ENCODE assay signal across 25 mouse cellular contexts in genomic region chr5:146813421-146813820, GRCm38 (mm10). TPM values are rescaled to one million over a fixed set of nuclear protein-coding genes. Genes with fewer than 3 reads are reported as not detected.
DNase-seq lines count a peak whose midpoint lies in the region; ATAC-seq and TF ChIP-seq lines count a peak whose summit lies in the region.
"Had no signal": no experiment of that assay in that cellular context is flagged by ENCODE, and none has a peak within 500 bp of the region (broad histone marks: within the 10 kb centered on the region; RNA-seq: fewer than 3 reads in every experiment).

No protein-coding gene starts in this region.

- H3K9ac ChIP-seq in heart, adult 2 months (ENCODE audit: low read depth, low read length): no peak overlapping the region
- no peak overlapping the region for H3K9ac ChIP-seq in liver, postnatal 0 days (replicated peaks)
- no peak overlapping the region for H3K9ac ChIP-seq in MEL (ENCODE audit: control insufficient read depth, low read depth, low read length, poor library complexity, severe bottlenecking)
- H3K9ac ChIP-seq in stomach, postnatal 0 days (ENCODE audit: low read length): no peak overlapping the region
- H3K9ac ChIP-seq: forebrain, embryonic 12.5 days; forebrain, postnatal 0 days; heart, embryonic 13.5 days; hindbrain, embryonic 14.5 days; limb, embryonic 12.5 days; liver, embryonic 12.5 days; neural tube, embryonic 13.5 days had no signal

- no peak overlapping the region for H3K27ac ChIP-seq in heart, adult 2 months
- H3K27ac ChIP-seq in liver, postnatal 0 days (ENCODE audit: low read depth): no peak overlapping the region
- no peak overlapping the region for H3K27ac ChIP-seq in MEL (ENCODE audit: control insufficient read depth, low read depth, low read length)
- H3K27ac ChIP-seq in stomach, postnatal 0 days (replicated peaks): no peak overlapping the region
- H3K27ac ChIP-seq: forebrain, embryonic 12.5 days; heart, embryonic 13.5 days; hindbrain, embryonic 14.5 days; limb, embryonic 12.5 days; liver, embryonic 12.5 days; neural tube, embryonic 13.5 days had no signal

- H3K36me3 ChIP-seq in heart, adult 2 months (ENCODE audit: control insufficient read depth, insufficient read depth, low read length): no peaks in the 10 kb centered on the region
- H3K36me3 ChIP-seq in liver, postnatal 0 days (replicated peaks; ENCODE audit: insufficient read depth, low read length): no peaks in the 10 kb centered on the region
- H3K36me3 ChIP-seq in MEL (ENCODE audit: control insufficient read depth in 1 of 2, insufficient read depth in 2 of 2, low read length in 2 of 2): peaks cover 0 to 2% of the 10 kb centered on the region in 2 experiments; a peak in 1 of 4 replicates
- H3K36me3 ChIP-seq in stomach, postnatal 0 days (ENCODE audit: control insufficient read depth, insufficient read depth, low read length): no peaks in the 10 kb centered on the region
- H3K36me3 ChIP-seq: forebrain, embryonic 12.5 days; heart, embryonic 13.5 days; limb, embryonic 12.5 days; liver, embryonic 12.5 days; neural tube, embryonic 13.5 days had no signal

- no peak for TF ChIP-seq EP300 in heart, adult 2 months (IDR thresholded peaks at IDR 0.05; ENCODE audit: insufficient read depth, low read depth, low read length)
- TF ChIP-seq EP300 in liver, postnatal 0 days (IDR thresholded peaks at IDR 0.05; ENCODE audit: low read depth): no peak
- TF ChIP-seq EP300 in MEL (IDR thresholded peaks at IDR 0.05; ENCODE audit: low read depth in 1 of 2, low read length in 2 of 2): no peak
- no peak for TF ChIP-seq EP300 in stomach, postnatal 0 days (optimal IDR thresholded peaks at IDR 0.05)

- intact Hi-C loops in heart, adult 2 months (cut with DNase I): no loop called here

- no peak for ATAC-seq in liver, postnatal 0 days
- ATAC-seq in stomach, postnatal 0 days (ENCODE audit: low FRiP score, low TSS enrichment): no peak
- no peak for ATAC-seq in frontal cortex, adult (ENCODE audit: low TSS enrichment)
- ATAC-seq: forebrain, postnatal 0 days; inflammation-experienced regulatory T-cells, adult 6 months; liver, embryonic 12.5 days had no signal

- H3K4me3 ChIP-seq in heart, adult 2 months: no peak overlapping the region
- no peak overlapping the region for H3K4me3 ChIP-seq in liver, postnatal 0 days (ENCODE audit: low read depth, low read length)
- no peak overlapping the region for H3K4me3 ChIP-seq in MEL (ENCODE audit: control insufficient read depth in 1 of 2, insufficient read depth in 1 of 2, low read depth in 2 of 2, low read length in 2 of 2)
- H3K4me3 ChIP-seq in stomach, postnatal 0 days (ENCODE audit: low read depth, low read length): no peak overlapping the region
- H3K4me3 ChIP-seq: erythroblast, embryonic 14.5 days; forebrain, embryonic 12.5 days; heart, embryonic 13.5 days; limb, embryonic 12.5 days; liver, embryonic 12.5 days; neural tube, embryonic 13.5 days had no signal

- H3K4me2 ChIP-seq in liver, postnatal 0 days (ENCODE audit: low read depth, low read length): no peak overlapping the region
- H3K4me2 ChIP-seq in stomach, postnatal 0 days (replicated peaks; ENCODE audit: low read depth): no peak overlapping the region
- H3K4me2 ChIP-seq: forebrain, embryonic 12.5 days; heart, embryonic 13.5 days; hindbrain, embryonic 14.5 days; limb, embryonic 12.5 days; liver, embryonic 12.5 days; midbrain, embryonic 11.5 days; neural tube, embryonic 13.5 days had no signal

- 92% methylated on average over 4 of the region's 4 CpGs for WGBS in heart, adult 2 months
- WGBS in liver, postnatal 0 days (ENCODE audit: insufficient replicate concordance): 82% methylated on average over 4 of the region's 4 CpGs
- 84% methylated on average over 4 of the region's 4 CpGs for WGBS in stomach, postnatal 0 days

- TF ChIP-seq POLR2A in heart, adult 2 months (IDR thresholded peaks at IDR 0.05; ENCODE audit: insufficient read depth, low read depth, low read length): no peak
- TF ChIP-seq POLR2A in MEL (IDR thresholded peaks at IDR 0.05; ENCODE audit: control insufficient read depth in 1 of 2, insufficient read depth in 1 of 2, low read depth in 1 of 2, low read length in 2 of 2, poor library complexity in 1 of 2): no peak

- no peaks in the 10 kb centered on the region for H3K9me3 ChIP-seq in liver, postnatal 0 days (ENCODE audit: low read length)
- no peaks in the 10 kb centered on the region for H3K9me3 ChIP-seq in MEL (replicated peaks; ENCODE audit: insufficient read depth, low read length)
- no peaks in the 10 kb centered on the region for H3K9me3 ChIP-seq in stomach, postnatal 0 days (ENCODE audit: control insufficient read depth, low read length)
- H3K9me3 ChIP-seq: forebrain, embryonic 12.5 days; limb, embryonic 12.5 days; neural tube, embryonic 13.5 days had no signal

- TF ChIP-seq CTCF in heart, adult 2 months (IDR thresholded peaks at IDR 0.05): peak; percentile 21; the same call in 1 of the 2 replicates
- peak; percentile 27; the same call in 1 of the 2 replicates for TF ChIP-seq CTCF in liver, postnatal 0 days (IDR thresholded peaks at IDR 0.05; ENCODE audit: low read depth)
- TF ChIP-seq CTCF in MEL (IDR thresholded peaks at IDR 0.05 in 2 of 3, conservative IDR thresholded peaks at IDR 0.05 in 1 of 3; ENCODE audit: control insufficient read depth in 1 of 3, insufficient read depth in 1 of 3, low read depth in 2 of 3, low read length in 3 of 3, poor library complexity in 1 of 3, severe bottlenecking in 1 of 3): peak; percentile 20 to 49 (median 37); a peak in 3 of 6 replicates
- peak; percentile 33 for TF ChIP-seq CTCF in stomach, postnatal 0 days (IDR thresholded peaks at IDR 0.05; ENCODE audit: low read depth)

- no peaks in the 10 kb centered on the region for H3K79me2 ChIP-seq in heart, adult 2 months (replicated peaks; ENCODE audit: control insufficient read depth, insufficient read depth, low read length)
- H3K79me2 ChIP-seq in MEL (ENCODE audit: control insufficient read depth, insufficient read depth, low read length, poor library complexity): no peaks in the 10 kb centered on the region

- H3K4me1 ChIP-seq in heart, adult 2 months (ENCODE audit: control insufficient read depth, insufficient read depth, low read length): no peaks in the 10 kb centered on the region
- no peaks in the 10 kb centered on the region for H3K4me1 ChIP-seq in liver, postnatal 0 days (ENCODE audit: insufficient read depth)
- H3K4me1 ChIP-seq in MEL (ENCODE audit: control insufficient read depth in 1 of 2, insufficient read depth in 2 of 2, low read length in 2 of 2): no peaks in the 10 kb centered on the region; a peak in 2 of 4 replicates
- H3K4me1 ChIP-seq in stomach, postnatal 0 days (replicated peaks; ENCODE audit: control insufficient read depth, insufficient read depth): no peaks in the 10 kb centered on the region
- H3K4me1 ChIP-seq: forebrain, embryonic 12.5 days; heart, embryonic 13.5 days; limb, embryonic 12.5 days; liver, embryonic 12.5 days; neural tube, embryonic 13.5 days had no signal

- no peaks in the 10 kb centered on the region for H3K27me3 ChIP-seq in heart, adult 2 months (ENCODE audit: control insufficient read depth, insufficient read depth, low read length)
- no peaks in the 10 kb centered on the region for H3K27me3 ChIP-seq in liver, postnatal 0 days (ENCODE audit: insufficient read depth, low read length)
- peaks cover 0 to 1% of the 10 kb centered on the region in 2 experiments; a peak in 1 of 4 replicates for H3K27me3 ChIP-seq in MEL (ENCODE audit: control insufficient read depth in 1 of 2, insufficient read depth in 2 of 2, low read length in 2 of 2)
- H3K27me3 ChIP-seq in stomach, postnatal 0 days (ENCODE audit: control insufficient read depth, insufficient read depth, low read length): no peaks in the 10 kb centered on the region
- H3K27me3 ChIP-seq: heart, embryonic 13.5 days; limb, embryonic 12.5 days; neural tube, embryonic 13.5 days had no signal

- TF ChIP-seq RAD21 in MEL (IDR thresholded peaks at IDR 0.05; ENCODE audit: low read depth, low read length): peak; percentile 35

- DNase-seq in heart, adult 2 months: no peak
- no peak for DNase-seq in heart, adult 18-20 months
- DNase-seq in liver, postnatal 0 days: no peak
- DNase-seq in liver: no peak
- peak; percentile 63 for DNase-seq in MEL (ENCODE audit: low read depth, low spot score)
- no peak for DNase-seq in stomach, postnatal 0 days (ENCODE audit: low spot score)
- DNase-seq: adrenal gland, postnatal 25 days; cerebellum, adult 18-20 months; cerebellum, postnatal 10 days; forebrain, postnatal 0 days; gastrocnemius, postnatal 36 days; heart, postnatal 10 days; kidney, adult 2 months; lung, adult 2 months; thymus, postnatal 4 days had no signal

TF ChIP-seq in MEL, 35 proteins besides CTCF, POLR2A, EP300 and RAD21 (continues in another document):
- TF ChIP-seq SIN3A (IDR thresholded peaks at IDR 0.05; ENCODE audit: low read length): no peak
- TF ChIP-seq GABPA (IDR thresholded peaks at IDR 0.05; ENCODE audit: low read depth, low read length): no peak

RNA-seq across cellular contexts. Expression of gene Usp12, which starts 18.6 kb away (rescaled TPM):
- 10 to 100 TPM; 16.8 to 17.2 TPM for total RNA-seq in heart, adult 2 months (2021)
- polyA plus RNA-seq in heart, adult 2 months (2012; rRNA removed): 6.0 and 12.4 TPM in 2 replicates
- total RNA-seq in heart, adult 18-20 months (2021): 10 to 100 TPM; 16.8 to 17.1 TPM
- 6.8 and 6.9 TPM in 2 replicates for polyA plus RNA-seq in liver, postnatal 0 days (2015; fragmentation: Nextera tagmentation; extraction: Ambion mirVana)
- 22.0 and 24.5 TPM in 2 replicates for total RNA-seq in MEL (2012; rRNA removed)
- 10 to 100 TPM in 1 of 2 experiments, not detected in 1; 24.5 TPM for polyA plus RNA-seq in MEL (2012; ENCODE audit: insufficient read depth in 1 of 2, insufficient read length in 2 of 2, low read depth in 1 of 2, low replicate concordance in 2 of 2, missing spikeins in 1 of 2)
- polyA plus RNA-seq in stomach, postnatal 0 days (2015; fragmentation: Nextera tagmentation; extraction: Ambion mirVana): 10.4 and 10.5 TPM in 2 replicates

RNA-seq across cellular contexts. Expression of gene Rpl21, which starts 19.3 kb away (rescaled TPM):
- 100 to 1,000 TPM; 119 to 143 TPM for total RNA-seq in heart, adult 2 months (2021)
- 44.4 and 61.1 TPM in 2 replicates for polyA plus RNA-seq in heart, adult 2 months (2012; rRNA removed)
- total RNA-seq in heart, adult 18-20 months (2021): 100 to 1,000 TPM; 135 to 146 TPM
- polyA plus RNA-seq in liver, postnatal 0 days (2015; fragmentation: Nextera tagmentation; extraction: Ambion mirVana): 281 and 298 TPM in 2 replicates
- 468 and 508 TPM in 2 replicates for total RNA-seq in MEL (2012; rRNA removed)
- polyA plus RNA-seq in MEL (2012; ENCODE audit: insufficient read depth in 1 of 2, insufficient read length in 2 of 2, low read depth in 1 of 2, low replicate concordance in 2 of 2, missing spikeins in 1 of 2): 10 to 100 TPM in 1 of 2 experiments, not detected in 1; 70.7 TPM
- polyA plus RNA-seq in stomach, postnatal 0 days (2015; fragmentation: Nextera tagmentation; extraction: Ambion mirVana): 515 and 522 TPM in 2 replicates

RNA-seq across cellular contexts. Expression of gene Rasl11a, which starts 31.4 kb away (rescaled TPM):
- 1 to 10 TPM; 1.8 to 3.7 TPM for total RNA-seq in heart, adult 2 months (2021)
- polyA plus RNA-seq in heart, adult 2 months (2012; rRNA removed): 2.7 and 2.9 TPM in 2 replicates
- total RNA-seq in heart, adult 18-20 months (2021): 1 to 10 TPM; 2.4 to 2.9 TPM
- polyA plus RNA-seq in liver, postnatal 0 days (2015; fragmentation: Nextera tagmentation; extraction: Ambion mirVana): 3.0 and 3.1 TPM in 2 replicates
- total RNA-seq in MEL (2012; rRNA removed): 1.1 and 1.7 TPM in 2 replicates
- 1 to 10 TPM in 1 of 2 experiments, not detected in 1; 2.3 TPM for polyA plus RNA-seq in MEL (2012; ENCODE audit: insufficient read depth in 1 of 2, insufficient read length in 2 of 2, low read depth in 1 of 2, low replicate concordance in 2 of 2, missing spikeins in 1 of 2)
- polyA plus RNA-seq in stomach, postnatal 0 days (2015; fragmentation: Nextera tagmentation; extraction: Ambion mirVana): 13.7 and 13.8 TPM in 2 replicates
